Mouse (Mus musculus): ENCODE results near the gene Gm21677. TPM values are rescaled to one million over a fixed set of nuclear protein-coding genes. Genes with fewer than 3 reads are reported as not detected.

The Gm21677 gene
- polyA plus RNA-seq (2012; ENCODE audit: low replicate concordance), result not detected in 2 replicates

DNA sequence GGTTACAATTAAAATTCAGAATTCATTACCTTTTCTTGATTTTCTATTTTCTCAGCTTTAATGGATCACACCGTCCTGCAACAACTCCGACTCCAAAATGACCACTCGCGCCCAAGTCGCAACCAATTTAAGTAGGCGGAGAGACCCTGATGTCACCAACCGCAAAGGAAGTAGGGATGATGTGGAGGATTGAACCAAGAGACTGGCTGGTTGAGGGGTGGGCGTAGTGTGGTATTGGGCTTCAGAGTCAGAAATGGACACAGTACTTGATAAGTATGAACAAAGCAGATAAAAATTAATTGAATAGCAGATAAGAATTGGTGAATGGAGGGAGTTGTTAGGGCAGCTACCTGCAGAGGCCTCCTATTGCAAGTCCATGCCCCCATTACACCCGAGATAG, at the start of gene Gm21677:
Gene Gm21677 (minus strand): TSS at position 101 of the 400 bp plus-strand sequence.

DNA sequence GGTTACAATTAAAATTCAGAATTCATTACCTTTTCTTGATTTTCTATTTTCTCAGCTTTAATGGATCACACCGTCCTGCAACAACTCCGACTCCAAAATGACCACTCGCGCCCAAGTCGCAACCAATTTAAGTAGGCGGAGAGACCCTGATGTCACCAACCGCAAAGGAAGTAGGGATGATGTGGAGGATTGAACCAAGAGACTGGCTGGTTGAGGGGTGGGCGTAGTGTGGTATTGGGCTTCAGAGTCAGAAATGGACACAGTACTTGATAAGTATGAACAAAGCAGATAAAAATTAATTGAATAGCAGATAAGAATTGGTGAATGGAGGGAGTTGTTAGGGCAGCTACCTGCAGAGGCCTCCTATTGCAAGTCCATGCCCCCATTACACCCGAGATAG, 39.0 kb upstream of the Gm21677 start, which contains the start of gene Gm21693:
Gene Gm21693 (minus strand): TSS at position 101 of the 400 bp plus-strand sequence.

Other genes with a start within 250 kb of the Gm21677 start
- gene Gm21693, start 38.9 kb upstream of the Gm21677 start, polyA plus RNA-seq (2012; ENCODE audit: low replicate concordance), result not detected in 2 replicates
- not detected in 2 replicates for gene Gm21704, start 103.7 kb upstream of the Gm21677 start, polyA plus RNA-seq (2012; ENCODE audit: low replicate concordance)
- not detected in 2 replicates for gene Gm21708, start 103.7 kb upstream of the Gm21677 start, polyA plus RNA-seq (2012; ENCODE audit: low replicate concordance)